Mouse (Mus musculus) liver, embryonic 14 days (tissue): Measurements from ENCODE around the gene Hist1h2af. TPM values are rescaled to one million over a fixed set of nuclear protein-coding genes. Genes with fewer than 3 reads are reported as not detected.

ENCODE experiments used
- polyA plus RNA-seq: library from polyadenylated mRNA; depleted of rRNA; stranded (reverse); fragments of >200 nt; gene quantifications from 2 replicates; pipeline ENCODE4 v1.2.3, GENCODE M21; 2012; rRNA removed

The Hist1h2af gene
- polyA plus RNA-seq: 254 and 365 TPM in 2 replicates

DNA sequence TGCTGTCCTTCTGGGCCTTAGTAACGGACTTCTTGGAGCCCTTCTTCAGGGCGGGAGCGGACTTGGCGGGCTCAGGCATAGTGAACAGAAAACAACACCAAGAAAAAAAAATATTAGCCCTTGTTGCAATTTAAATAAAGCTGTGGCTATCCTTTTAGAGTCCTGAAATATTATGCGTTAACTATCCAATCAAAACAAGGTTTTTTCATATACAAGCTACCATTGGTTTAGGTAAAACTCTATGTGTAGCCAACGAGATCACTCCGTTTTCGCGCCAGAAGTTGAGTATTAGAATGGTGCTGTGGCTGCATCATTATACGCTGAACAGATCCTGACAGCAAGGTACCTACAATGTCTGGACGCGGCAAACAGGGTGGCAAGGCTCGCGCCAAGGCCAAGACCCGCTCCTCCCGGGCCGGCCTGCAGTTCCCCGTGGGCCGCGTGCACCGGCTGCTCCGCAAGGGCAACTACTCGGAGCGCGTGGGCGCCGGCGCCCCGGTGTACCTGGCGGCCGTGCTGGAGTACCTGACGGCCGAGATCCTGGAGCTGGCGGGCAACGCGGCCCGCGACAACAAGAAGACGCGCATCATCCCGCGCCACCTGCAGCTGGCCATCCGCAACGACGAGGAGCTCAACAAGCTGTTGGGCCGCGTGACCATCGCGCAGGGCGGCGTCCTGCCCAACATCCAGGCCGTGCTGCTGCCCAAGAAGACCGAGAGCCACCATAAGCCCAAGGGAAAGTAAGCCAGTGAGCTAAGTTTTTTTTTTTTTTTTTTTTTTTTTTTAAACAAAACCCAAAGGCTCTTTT is at the start of gene Hist1h2af:
TSS of gene Hist1h2af (plus strand) at position 347 of the 808 bp plus-strand sequence.

DNA sequence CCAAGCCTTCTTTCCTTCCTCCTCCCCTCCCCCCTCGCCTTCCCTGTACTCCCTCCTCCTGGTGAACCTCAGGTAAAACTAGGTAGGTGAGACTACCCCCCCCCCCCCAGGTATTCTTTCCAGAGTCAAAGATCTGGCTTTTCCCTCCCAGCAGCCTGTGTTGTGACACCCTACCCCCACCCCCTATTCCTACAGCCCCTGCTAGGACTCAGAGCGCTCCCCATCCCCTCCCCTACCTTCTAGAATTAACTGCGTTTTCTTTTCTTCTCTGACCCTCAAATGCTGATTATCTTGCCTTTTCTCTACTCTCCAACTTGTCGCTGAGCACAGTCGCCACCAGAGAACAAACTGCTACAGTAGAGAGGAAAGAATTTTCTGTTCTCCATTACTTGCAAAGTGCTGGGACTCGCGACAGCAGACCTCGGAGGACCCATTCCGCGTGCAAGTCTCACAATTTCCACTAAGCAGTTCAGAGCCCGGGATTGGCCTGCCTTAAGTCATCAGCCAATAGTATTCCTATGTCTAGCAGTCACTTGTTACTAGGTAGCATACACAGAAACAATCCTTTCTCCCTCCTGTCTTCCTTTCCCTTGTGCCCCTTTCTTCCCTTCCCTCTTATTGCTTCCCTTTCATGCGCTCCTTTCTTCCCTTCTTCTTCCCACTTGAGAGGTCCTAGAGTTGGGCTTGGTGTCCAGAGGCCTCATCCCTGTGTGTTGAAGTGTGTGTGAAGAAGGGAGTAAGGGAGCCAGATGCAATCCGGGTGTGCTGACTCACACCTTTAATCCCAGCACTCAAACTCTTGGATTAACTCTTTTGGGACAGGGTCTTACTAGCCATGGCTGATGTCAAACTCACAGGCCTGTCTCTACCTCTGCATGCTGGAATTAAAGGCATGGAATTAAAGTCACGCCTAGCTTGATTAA is 45.0 kb upstream of the Hist1h2af start, which contains the start of gene Btn2a2:
TSS of gene Btn2a2 (minus strand) at position 458 of the 923 bp plus-strand sequence.

DNA sequence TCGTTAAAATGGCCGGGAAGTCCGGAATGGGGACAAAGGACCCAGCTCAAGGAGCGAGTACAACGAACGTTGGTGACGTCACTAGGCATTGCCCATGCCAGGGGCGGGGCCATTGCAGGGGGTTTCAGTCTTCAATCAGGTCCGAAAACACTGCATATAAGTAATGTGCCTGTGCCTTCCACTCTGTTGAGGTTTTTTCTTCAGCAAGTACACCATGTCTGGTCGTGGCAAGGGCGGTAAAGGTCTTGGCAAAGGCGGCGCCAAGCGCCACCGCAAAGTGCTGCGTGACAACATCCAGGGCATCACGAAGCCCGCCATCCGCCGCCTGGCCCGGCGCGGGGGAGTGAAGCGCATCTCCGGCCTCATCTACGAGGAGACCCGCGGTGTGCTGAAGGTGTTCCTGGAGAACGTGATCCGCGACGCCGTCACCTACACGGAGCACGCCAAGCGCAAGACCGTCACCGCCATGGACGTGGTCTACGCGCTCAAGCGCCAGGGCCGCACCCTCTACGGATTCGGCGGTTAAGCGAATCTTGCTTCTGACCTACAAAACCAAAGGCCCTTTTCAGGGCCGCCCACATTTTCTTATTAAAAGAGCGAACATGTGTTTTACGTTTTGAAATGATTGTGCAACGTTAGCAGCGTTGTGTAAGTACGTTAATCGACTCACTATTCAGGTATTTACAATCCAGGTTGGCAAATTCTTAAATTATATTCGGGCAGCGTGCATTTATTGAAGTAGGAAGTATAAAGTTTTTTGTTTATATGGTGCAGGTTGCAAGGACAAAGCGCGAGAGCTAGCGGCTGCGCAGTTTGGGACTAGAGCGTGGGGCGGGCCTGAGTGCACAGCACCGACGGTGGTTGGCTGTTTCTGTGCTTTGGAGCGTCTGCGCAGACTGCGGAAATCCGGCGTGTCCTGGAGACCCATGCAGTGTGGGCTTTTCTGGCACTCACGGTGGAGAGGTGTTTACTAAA is 2.5 kb upstream of the Hist1h2af start, which contains the start of gene Hist1h4h:
TSS of gene Hist1h4h (plus strand) at position 150 of the 975 bp plus-strand sequence.

DNA sequence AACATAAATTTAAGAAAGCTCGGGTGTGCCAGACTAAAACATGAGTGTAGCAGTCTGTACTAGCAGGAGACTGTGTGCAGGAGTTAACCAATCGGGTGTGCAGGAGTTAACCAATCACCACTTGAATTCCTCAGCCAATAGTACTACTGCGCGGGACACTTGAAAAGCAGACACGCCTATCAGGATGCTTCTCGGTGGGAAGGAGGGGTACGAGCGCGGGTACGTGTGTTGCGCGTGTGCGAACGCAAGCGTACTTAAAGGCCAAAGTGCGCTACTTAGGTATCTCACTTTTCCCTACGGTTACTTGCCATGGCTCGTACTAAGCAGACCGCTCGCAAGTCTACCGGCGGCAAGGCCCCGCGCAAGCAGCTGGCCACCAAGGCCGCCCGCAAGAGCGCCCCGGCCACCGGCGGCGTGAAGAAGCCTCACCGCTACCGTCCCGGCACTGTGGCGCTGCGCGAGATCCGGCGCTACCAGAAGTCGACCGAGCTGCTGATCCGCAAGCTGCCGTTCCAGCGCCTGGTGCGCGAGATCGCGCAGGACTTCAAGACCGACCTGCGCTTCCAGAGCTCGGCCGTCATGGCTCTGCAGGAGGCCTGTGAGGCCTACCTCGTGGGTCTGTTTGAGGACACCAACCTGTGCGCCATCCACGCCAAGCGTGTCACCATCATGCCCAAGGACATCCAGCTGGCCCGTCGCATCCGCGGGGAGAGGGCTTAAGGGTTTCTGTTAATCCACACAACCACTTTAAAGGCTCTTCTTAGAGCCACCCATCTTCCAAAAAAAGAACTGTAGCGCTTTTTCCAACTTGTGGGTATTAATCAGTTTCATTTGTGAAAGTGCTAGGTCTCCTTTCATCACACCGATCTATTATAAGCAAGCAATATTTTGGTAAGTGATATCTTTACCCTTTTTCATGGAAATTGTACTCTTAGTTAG is 1.7 kb downstream of the Hist1h2af start, which contains the start of gene Hist1h3g:
TSS of gene Hist1h3g (plus strand) at position 286 of the 939 bp plus-strand sequence.

GRCm38 (mm10) chr13:23542999-23543607 is 9.4 kb downstream of the Hist1h2af start, which contains the start of gene Hist1h2bh:
Gene Hist1h2bh (minus strand): TSS chr13:23543392.

DNA sequence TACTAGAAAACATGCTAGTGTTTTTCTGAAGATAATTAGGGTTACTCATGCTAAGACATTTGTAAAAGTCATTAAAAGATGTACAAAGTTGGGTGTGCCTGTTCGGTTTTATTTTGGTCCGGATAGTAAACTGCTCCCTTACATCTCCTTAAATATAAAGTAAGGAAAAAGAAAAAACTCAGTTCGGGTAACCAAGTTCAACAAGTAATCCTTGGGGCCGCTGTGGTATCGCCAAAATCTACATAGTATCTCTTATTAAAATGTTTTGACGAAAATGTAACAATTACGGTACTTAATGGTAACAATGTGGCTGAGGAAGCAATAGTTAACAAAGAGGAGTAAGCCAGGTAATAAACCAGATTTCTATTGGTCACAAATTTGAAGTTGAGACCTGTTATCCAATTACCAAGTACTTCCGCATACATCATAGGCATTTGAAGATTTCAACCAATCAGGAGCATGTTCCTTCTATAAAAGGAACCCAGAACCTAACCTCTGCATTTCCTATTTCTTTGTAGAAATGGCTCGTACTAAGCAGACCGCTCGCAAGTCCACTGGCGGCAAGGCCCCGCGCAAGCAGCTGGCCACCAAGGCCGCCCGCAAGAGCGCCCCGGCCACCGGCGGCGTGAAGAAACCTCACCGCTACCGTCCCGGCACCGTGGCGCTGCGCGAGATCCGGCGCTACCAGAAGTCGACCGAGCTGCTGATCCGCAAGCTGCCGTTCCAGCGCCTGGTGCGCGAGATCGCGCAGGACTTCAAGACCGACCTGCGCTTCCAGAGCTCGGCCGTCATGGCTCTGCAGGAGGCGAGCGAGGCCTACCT is 10.5 kb downstream of the Hist1h2af start, which contains the start of gene Hist1h3f:
TSS of gene Hist1h3f (plus strand) at position 88 of the 822 bp plus-strand sequence.

DNA sequence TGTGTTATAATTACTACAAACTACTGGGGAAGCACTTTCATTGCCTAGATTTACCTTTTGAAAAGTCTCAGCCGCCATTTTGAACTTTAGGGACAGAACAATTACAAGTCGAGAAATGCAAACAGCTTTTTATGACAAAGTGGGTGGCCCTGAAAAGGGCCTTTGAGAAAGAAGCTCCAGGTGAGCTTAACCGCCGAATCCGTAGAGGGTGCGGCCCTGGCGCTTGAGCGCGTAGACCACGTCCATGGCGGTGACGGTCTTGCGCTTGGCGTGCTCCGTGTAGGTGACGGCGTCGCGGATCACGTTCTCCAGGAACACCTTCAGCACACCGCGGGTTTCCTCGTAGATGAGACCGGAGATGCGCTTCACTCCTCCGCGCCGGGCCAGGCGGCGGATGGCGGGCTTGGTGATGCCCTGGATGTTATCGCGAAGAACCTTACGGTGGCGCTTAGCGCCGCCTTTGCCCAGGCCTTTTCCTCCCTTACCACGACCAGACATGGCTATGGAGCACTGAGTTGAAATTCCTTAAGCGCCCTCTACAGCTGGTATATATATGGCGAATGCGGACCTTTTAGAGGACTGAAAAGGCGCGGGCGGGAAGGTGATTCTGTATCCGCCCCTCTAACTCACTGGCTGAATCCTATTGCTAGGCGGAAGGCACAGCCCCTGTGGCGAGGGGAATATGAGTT is 17.6 kb downstream of the Hist1h2af start, which contains the start of gene Hist1h4f:
TSS of gene Hist1h4f (minus strand) at position 503 of the 689 bp plus-strand sequence.

DNA sequence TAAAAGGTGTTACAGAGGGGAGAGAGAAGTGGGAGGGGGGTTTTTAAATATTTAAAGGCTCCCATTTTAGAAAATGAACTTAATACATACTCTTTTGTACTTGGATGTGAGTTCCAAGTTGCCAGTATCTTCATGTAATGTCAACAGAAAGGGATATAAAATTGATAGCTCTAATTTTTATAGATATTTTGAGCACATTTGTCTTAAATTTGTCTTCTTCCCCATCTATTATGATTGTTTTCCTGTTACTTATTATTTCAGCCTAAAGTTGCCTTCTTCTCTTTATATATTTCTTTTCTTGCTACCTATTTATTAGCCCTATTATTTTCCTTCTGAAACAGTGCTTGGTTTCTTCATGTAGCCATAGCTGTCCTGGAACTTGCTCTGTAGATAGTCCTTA is 19.3 kb downstream of the Hist1h2af start, which contains the start of gene Hist1h1d:
TSS of gene Hist1h1d (plus strand) at position 301 of the 400 bp plus-strand sequence.

DNA sequence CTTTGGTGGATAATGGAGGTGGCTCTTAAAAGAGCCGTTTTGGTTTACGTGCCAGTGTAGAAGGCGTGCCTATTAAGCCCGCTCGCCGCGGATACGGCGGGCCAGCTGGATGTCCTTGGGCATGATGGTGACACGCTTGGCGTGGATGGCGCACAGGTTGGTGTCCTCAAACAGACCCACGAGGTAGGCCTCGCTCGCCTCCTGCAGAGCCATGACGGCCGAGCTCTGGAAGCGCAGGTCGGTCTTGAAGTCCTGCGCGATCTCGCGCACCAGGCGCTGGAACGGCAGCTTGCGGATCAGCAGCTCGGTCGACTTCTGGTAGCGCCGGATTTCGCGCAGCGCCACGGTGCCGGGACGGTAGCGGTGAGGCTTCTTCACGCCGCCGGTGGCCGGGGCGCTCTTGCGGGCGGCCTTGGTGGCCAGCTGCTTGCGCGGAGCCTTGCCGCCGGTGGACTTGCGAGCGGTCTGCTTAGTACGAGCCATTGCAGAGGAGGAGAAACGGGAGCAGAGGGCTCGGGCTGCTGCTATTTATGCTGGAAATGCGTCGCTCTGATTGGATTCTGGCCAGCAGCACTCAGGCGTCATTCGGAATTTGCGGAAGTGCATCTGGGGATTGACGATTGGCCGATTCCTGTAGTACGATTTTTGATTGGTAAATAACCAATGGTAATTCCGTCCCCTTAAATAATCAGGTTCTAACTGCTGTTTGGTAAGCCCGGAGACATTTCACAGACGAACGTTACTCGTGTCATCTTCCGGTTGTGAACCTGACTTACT is 28.4 kb downstream of the Hist1h2af start, which contains the start of gene Hist1h3e:
TSS of gene Hist1h3e (minus strand) at position 487 of the 777 bp plus-strand sequence.

DNA sequence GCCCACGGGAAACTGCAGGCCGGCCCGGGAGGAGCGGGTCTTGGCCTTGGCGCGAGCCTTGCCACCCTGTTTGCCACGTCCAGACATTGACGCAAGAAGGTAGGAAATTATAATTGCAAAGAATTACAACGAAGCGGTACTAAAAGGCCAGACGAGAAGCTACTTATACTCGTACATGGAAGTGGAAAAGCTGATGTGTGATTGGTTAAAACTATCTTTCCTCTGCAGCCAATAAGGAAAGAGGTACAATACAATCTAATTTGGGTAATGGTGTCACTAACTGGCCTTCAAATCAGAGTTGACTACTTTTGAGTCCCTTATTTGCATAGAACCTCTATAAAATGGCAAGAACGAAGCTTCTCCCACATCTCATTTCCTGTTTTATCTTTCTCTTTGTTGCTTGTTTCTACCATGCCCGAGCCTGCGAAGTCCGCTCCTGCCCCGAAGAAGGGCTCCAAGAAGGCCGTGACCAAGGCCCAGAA is 37.4 kb downstream of the Hist1h2af start, which contains the start of the genes Hist1h2ae and Hist1h2bg:
TSS of gene Hist1h2ae (minus strand) at position 199 of the 482 bp plus-strand sequence.
TSS of gene Hist1h2bg (plus strand) at position 375 of the 482 bp plus-strand sequence.

DNA sequence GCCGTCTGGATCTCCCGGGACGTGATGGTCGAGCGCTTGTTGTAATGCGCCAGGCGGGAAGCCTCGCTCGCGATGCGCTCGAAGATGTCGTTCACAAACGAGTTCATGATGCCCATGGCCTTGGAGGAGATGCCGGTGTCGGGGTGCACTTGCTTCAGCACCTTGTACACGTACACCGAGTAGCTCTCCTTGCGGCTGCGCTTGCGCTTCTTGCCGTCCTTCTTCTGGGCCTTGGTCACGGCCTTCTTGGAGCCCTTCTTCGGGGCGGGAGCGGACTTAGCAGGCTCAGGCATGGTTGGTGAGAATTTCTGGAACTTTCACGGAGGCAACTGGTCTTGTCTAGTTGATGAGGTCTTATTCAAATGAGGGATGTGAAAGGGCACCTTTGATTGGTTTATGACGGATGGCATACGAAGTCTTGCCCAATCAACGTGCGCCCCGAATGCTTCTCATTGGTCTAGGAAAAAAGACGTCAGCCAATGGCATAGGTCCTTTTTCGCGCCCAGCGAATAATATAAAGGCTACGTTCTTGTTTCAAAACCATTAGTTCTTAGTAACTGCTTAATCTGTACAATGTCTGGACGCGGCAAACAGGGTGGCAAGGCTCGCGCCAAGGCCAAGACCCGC is 40.3 kb downstream of the Hist1h2af start, which contains the start of the genes Hist1h2bf and Hist1h2ad:
TSS of gene Hist1h2bf (minus strand) at position 299 of the 627 bp plus-strand sequence.
TSS of gene Hist1h2ad (plus strand) at position 484 of the 627 bp plus-strand sequence.

GRCm38 (mm10) chr13:23575271-23575851 is 41.7 kb downstream of the Hist1h2af start, which contains the start of gene Hist1h3d:
Gene Hist1h3d (plus strand): TSS chr13:23575763.

GRCm38 (mm10) chr13:23581408-23582218 is 47.9 kb downstream of the Hist1h2af start, which contains the start of gene Hist1h4d:
Gene Hist1h4d (plus strand): TSS chr13:23581598.

